Mouse (Mus musculus): Measurements from ENCODE around the gene Tctn1.

GRCm38 (mm10) chr5:122218109-122218905 lies 46.0 kb downstream of the Tctn1 start:
- no peak for TF ChIP-seq CTCF (IDR thresholded peaks at IDR 0.05; ENCODE audit: borderline replicate concordance, extremely low read depth, insufficient read depth, insufficient read length)
- no peak for TF ChIP-seq POLR2A (IDR thresholded peaks at IDR 0.05; ENCODE audit: borderline replicate concordance, extremely low read depth, insufficient read depth, insufficient read length, poor library complexity, severe bottlenecking)
